Mouse (Mus musculus) left cerebral cortex, postnatal 25 days (tissue): ENCODE data around the gene Ikzf1. TPM values are rescaled to one million over a fixed set of nuclear protein-coding genes. Genes with fewer than 3 reads are reported as not detected.

ENCODE experiments used
- DNase-seq, 2 experiments: peaks; one replicate each; pipeline ENCODE4 v3.0.0; 2022; ENCODE audit warnings: low spot score in 2 of 2, mixed read lengths in 1 of 2
- intact Hi-C: fragments of 180-260 bp; cut with DNase I; formaldehyde crosslinking; loops from one replicate; pipeline ENCODE4 v1.15.1; 2025
- total RNA-seq, 2 experiments: library from RNA; stranded (reverse); gene quantifications; 2 replicates each; pipeline ENCODE4 v1.2.3; 2021

The Ikzf1 gene
- total RNA-seq, 2 experiments from 2014 or later, result 3.1 to 4.0 TPM

- intact Hi-C loops, result loop anchor here (1.0 kb wide), 2 partner anchors 231 to 288 kb away; no protein-coding TSS in a partner anchor
- DNase-seq, result peak; percentile 73 to 77
These were observed 103.7 kb downstream of the Ikzf1 start for GRCm38 (mm10) chr11:11788521-11788974.

- intact Hi-C loops, result no loop called here
- no peak for DNase-seq
These were observed 109.8 kb downstream of the Ikzf1 start for GRCm38 (mm10) chr11:11794626-11795025.

GRCm38 (mm10) chr11:11798690-11799089 is 113.9 kb downstream of the Ikzf1 start:
- intact Hi-C loops, result no loop called here

GRCm38 (mm10) chr11:11800304-11800703 is 115.5 kb downstream of the Ikzf1 start:
- intact Hi-C loops, result no loop called here
- DNase-seq, result no peak

More at GRCm38 (mm10) chr11:11798690-11799089, 113.9 kb downstream of the Ikzf1 start:
- DNase-seq, result no peak

- DNase-seq, result no peak
- intact Hi-C loops, result no loop called here
These were observed 116.3 kb downstream of the Ikzf1 start for GRCm38 (mm10) chr11:11801067-11801466.

- intact Hi-C loops, result no loop called here
- no peak for DNase-seq
These were observed 119.6 kb downstream of the Ikzf1 start for GRCm38 (mm10) chr11:11804421-11804820.

- DNase-seq, result no peak
- intact Hi-C loops, result no loop called here
These were observed 121.1 kb downstream of the Ikzf1 start for GRCm38 (mm10) chr11:11805951-11806350.

- intact Hi-C loops, result no loop called here
- no peak for DNase-seq
These were observed 123.4 kb downstream of the Ikzf1 start for GRCm38 (mm10) chr11:11808035-11808819.

- intact Hi-C loops, result no loop called here
- peak; percentile 95 for DNase-seq
These were observed 124.1 kb downstream of the Ikzf1 start, which contains the start of gene Fignl1 for GRCm38 (mm10) chr11:11808820-11809403. Gene Fignl1 (minus strand): TSS chr11:11808962.

GRCm38 (mm10) chr11:11809404-11810175 is 124.8 kb downstream of the Ikzf1 start:
- intact Hi-C loops, result loop anchor here (5.0 kb wide), 1 partner anchor 748 kb away; no protein-coding TSS in a partner anchor
- DNase-seq, result no peak

- DNase-seq, result peak; percentile 74 to 84
- intact Hi-C loops, result loop anchor here (5.0 kb wide), 1 partner anchor 745 kb away; no protein-coding TSS in a partner anchor
These were observed 127.2 kb downstream of the Ikzf1 start for GRCm38 (mm10) chr11:11811906-11812480.

GRCm38 (mm10) chr11:11815737-11816136 is 130.9 kb downstream of the Ikzf1 start:
- intact Hi-C loops, result loop anchor here (5.0 kb wide), 1 partner anchor 727 kb away; no protein-coding TSS in a partner anchor

GRCm38 (mm10) chr11:11818797-11819196 is 134.0 kb downstream of the Ikzf1 start:
- intact Hi-C loops, result loop anchor here (5.0 kb wide), 1 partner anchor 724 kb away; no protein-coding TSS in a partner anchor
- no peak for DNase-seq

More at GRCm38 (mm10) chr11:11815737-11816136, 130.9 kb downstream of the Ikzf1 start:
- no peak for DNase-seq

GRCm38 (mm10) chr11:11819206-11819605 is 134.4 kb downstream of the Ikzf1 start:
- intact Hi-C loops, result loop anchor here (5.0 kb wide), 1 partner anchor 723 kb away; no protein-coding TSS in a partner anchor
- no peak for DNase-seq

GRCm38 (mm10) chr11:11820251-11820650 is 135.4 kb downstream of the Ikzf1 start:
- intact Hi-C loops, result loop anchor here (1.0 to 5.0 kb wide), 3 partner anchors 153 to 537 kb away; no protein-coding TSS in a partner anchor
- peak; percentile 86 to 92 for DNase-seq

- intact Hi-C loops, result loop anchor here (1.0 to 5.0 kb wide), 3 partner anchors 153 to 537 kb away; no protein-coding TSS in a partner anchor
- no peak for DNase-seq
These were observed 135.9 kb downstream of the Ikzf1 start for GRCm38 (mm10) chr11:11820737-11821136.

- intact Hi-C loops, result loop anchor here (5.0 kb wide), 2 partner anchors 471 to 536 kb away; no protein-coding TSS in a partner anchor
- DNase-seq, result peak in 1 of 2 experiments; percentile 15
These were observed 136.7 kb downstream of the Ikzf1 start for GRCm38 (mm10) chr11:11821387-11821975.
